Mouse (Mus musculus): Measurements from ENCODE around the gene Bcl2. TPM values are rescaled to one million over a fixed set of nuclear protein-coding genes. Genes with fewer than 3 reads are reported as not detected.

Gene Bcl2
- polyA plus RNA-seq, 1 experiment from 2014 or later = 18.1 TPM

DNA sequence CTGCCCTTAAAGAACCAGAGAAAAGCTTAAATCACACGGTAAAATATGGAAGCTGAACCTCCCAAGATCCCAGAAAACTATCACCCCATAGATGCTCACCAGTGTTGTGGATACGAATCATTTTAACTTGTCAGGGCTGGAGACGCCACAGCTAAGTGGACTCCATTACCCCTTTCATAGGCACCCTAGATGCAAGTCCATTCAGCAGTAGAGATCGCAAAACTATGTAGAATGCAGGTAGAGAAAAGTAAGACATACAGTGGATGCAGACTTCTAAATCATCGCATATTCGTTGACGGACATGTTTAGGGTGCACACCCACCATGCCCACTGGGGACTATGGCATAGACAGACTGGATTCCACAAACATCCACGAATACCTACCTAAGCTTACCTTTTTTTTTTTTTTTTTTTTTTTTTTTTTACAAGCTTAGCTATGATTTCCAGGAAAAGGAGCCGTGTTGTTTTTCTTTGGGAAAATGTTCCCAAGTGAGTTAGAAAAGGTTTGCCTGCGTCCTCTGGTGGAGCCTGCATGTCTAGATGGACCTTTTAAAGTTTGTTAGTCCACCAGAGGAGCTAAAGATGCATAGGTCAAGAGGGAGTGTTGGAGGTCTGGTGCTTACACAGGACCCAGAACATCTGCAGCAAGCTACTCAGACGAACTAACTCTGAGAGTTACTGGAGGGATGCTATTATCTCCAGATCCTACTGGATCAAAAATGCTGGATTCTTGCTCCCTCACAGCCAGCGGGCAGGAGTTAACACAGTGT, 2.5 kb downstream of the Bcl2 start:
- Histone ChIP-seq H3K9ac (peak overlapping the region; percentile 63), H3K4me3 (peak overlapping the region; percentile 76), H3K27ac (no peak overlapping the region), H3K36me3 (no peaks in the 10 kb centered on the region), H3K27me3 (no peaks in the 10 kb centered on the region), H3K4me2 (replicated peaks) (peak overlapping the region; percentile 95), H3K9me3 (no peaks in the 10 kb centered on the region), H3K4me1 (peaks cover 17% of the 10 kb centered on the region)
- no peak for ATAC-seq (ENCODE audit: insufficient number of reproducible peaks, insufficient read depth, low FRiP score, low TSS enrichment)
- WGBS = 67% methylated on average over 12 of the region's 12 CpGs

DNA sequence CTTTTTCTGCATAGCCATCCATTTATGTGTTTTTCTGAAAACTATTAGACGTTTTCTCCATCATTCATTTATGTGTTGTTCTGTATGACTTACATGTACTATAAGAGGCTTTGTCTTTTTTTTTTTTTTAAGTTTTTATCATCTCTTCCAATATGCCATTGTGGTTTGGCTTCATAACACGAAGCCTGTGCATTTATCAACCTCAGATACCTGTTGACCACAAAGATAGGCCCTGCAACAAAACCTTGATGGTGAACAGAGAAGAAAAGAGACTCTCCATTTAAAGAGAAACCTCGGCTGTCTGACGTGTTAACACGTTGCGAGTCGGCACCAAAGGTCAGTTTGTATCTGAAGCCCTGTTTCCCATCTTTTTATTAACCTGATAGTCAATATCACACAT, 3.9 kb downstream of the Bcl2 start:
- WGBS = 90% methylated on average over 7 of the region's 7 CpGs
- no peak overlapping the region for H3K4me3 ChIP-seq

DNA sequence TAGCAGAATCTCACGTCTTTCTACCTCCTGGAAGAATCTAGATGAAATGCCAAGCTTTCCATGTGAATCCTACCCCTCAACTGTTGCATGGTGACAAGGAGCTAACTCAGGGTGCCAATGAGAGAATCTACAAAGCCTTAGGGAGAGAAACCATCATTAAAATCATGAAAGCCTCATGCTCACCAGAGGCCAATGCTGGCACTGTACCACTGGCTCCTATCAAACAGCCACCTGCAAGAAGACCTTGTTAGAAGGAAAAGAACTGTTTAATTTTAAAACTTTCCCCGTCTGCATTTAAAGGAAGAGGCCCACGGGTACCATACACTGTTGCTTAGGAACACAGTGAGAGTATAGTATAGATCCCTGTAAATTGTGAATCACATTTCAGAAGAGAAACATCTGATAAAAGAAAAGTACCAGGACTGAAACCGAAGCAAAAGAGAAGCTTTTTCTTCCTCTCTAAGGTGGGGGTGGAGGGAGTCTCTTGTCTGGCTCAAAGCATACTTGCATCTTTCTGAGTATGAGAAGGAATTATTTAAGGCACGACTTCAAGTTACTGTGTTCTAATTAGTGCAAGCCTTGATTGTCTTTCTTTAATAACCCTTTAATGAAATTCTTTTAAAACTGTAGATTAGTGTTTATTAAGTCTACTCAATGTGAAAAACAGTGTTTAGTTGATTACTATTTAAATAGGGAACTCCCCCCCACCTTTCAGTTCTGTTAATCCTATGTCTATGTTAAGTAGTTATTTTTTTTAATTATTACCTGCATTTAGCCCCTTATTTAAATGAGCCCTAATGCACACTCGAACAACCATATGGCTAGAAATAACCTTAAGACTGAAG, 6.8 kb downstream of the Bcl2 start:
- no peaks in the 10 kb centered on the region for H3K9me3 ChIP-seq
- peaks cover 14% of the 10 kb centered on the region for H3K4me1 ChIP-seq
- 82% methylated on average over 6 of the region's 6 CpGs for WGBS
- no peaks in the 10 kb centered on the region for H3K27me3 ChIP-seq
- H3K27ac ChIP-seq = no peak overlapping the region
- H3K4me3 ChIP-seq = no peak overlapping the region
- no peak overlapping the region for H3K9ac ChIP-seq
- no peaks in the 10 kb centered on the region for H3K36me3 ChIP-seq
- no peak for ATAC-seq (ENCODE audit: insufficient number of reproducible peaks, insufficient read depth, low FRiP score, low TSS enrichment)
- H3K4me2 ChIP-seq (replicated peaks) = no peak overlapping the region

More for the DNA sequence above, 3.9 kb downstream of the Bcl2 start:
- no peaks in the 10 kb centered on the region for H3K36me3 ChIP-seq
- H3K9me3 ChIP-seq = no peaks in the 10 kb centered on the region
- peaks cover 17% of the 10 kb centered on the region for H3K4me1 ChIP-seq
- H3K4me2 ChIP-seq (replicated peaks) = no peak overlapping the region; the same call in 1 of the 2 replicates
- ATAC-seq (ENCODE audit: insufficient number of reproducible peaks, insufficient read depth, low FRiP score, low TSS enrichment) = no peak
- no peak overlapping the region for H3K27ac ChIP-seq
- H3K9ac ChIP-seq = no peak overlapping the region
- H3K27me3 ChIP-seq = no peaks in the 10 kb centered on the region

DNA sequence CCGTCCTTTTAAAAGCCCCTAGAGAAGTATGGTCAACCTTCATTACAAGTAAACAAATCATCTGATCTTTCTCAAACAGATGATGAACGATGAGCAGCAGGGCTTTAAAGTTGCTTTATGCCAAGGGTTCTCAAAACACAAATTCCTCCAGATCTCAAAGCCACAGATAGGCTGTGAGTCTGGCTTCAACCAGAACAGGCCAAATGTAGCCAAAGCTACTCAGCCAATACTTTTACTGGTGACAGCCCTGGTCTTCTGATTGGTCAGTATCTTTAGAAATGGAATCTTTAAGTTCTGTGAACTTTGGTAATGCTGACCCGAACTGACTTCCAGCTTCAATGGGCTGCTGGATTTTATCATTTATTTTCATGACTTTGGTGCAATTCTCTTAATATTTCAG, 10.9 kb downstream of the Bcl2 start:
- no peaks in the 10 kb centered on the region for H3K27me3 ChIP-seq
- no peak for ATAC-seq (ENCODE audit: insufficient number of reproducible peaks, insufficient read depth, low FRiP score, low TSS enrichment)
- no peaks in the 10 kb centered on the region for H3K9me3 ChIP-seq
- no peak overlapping the region for H3K27ac ChIP-seq
- no peaks in the 10 kb centered on the region for H3K4me1 ChIP-seq
- 56% methylated on average over 3 of the region's 3 CpGs for WGBS
- no peaks in the 10 kb centered on the region for H3K36me3 ChIP-seq
- no peak overlapping the region for H3K4me2 ChIP-seq (replicated peaks)
- H3K4me3 ChIP-seq = no peak overlapping the region
- H3K9ac ChIP-seq = no peak overlapping the region

DNA sequence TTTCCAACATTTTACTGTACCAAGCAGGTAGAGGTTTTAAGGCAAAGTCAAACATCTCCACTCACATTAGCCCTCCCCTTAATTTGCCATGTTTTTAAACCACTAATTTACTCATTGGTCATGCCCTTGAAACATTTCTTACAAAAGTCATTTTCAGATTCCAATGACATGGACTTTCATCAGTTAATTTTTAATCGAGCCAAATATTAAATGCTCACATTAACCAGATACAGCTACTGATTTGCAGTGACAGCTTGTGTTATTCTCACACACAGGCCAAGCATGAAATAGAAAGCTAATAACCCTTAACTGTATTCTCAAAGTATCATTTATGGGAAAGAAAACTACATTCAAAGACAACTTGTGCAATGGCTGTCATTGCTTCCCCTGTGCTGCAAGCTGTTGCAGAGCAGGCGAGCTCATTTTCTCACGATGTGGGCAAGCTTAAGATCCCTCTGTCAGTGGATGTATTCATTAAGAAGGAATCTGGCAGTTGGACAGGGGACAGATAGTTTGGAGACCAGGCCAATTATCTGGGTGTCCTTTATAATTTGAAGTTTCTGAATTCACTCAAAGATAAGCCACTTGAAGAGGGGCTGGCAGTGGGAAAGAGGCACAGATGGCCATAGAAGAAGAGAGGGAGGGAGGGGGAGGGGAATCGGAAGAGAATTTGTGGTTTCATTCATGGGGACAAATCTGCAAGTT, 11.5 kb downstream of the Bcl2 start:
- H3K9ac ChIP-seq = no peak overlapping the region
- no peak overlapping the region for H3K4me2 ChIP-seq (replicated peaks)
- H3K4me1 ChIP-seq = no peaks in the 10 kb centered on the region
- no peak for ATAC-seq (ENCODE audit: insufficient number of reproducible peaks, insufficient read depth, low FRiP score, low TSS enrichment)
- WGBS = 71% methylated on average over 4 of the region's 4 CpGs
- no peak overlapping the region for H3K27ac ChIP-seq
- H3K9me3 ChIP-seq = no peaks in the 10 kb centered on the region
- H3K4me3 ChIP-seq = no peak overlapping the region
- no peaks in the 10 kb centered on the region for H3K36me3 ChIP-seq
- H3K27me3 ChIP-seq = no peaks in the 10 kb centered on the region

DNA sequence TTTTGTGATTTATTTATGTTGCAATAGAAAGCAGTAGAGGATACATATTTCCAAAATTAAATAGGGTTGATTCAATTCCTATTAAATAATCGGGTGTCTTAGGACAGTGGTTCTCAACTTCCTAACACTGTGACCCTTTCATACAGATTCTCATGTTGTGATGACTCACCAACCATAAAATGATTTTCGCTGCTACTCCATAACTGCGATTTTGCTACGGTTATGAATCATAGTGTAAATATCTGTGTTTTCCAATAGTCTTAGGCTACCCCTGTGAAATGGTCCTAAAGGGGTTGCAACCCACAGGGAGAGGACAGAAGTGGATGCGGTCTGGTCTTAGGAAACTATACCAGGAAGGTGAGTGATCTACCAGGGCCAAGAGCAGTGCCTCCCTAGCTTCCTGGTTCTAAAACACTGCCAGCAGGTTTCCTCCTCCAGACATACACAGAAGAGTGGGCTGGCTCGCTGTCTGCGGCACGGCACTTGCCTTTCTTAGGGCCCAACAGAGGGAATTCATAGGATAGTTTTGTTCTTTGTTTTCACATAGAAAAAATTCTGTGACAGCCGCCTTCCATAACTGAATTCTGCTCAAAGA, 13.5 kb downstream of the Bcl2 start:
- H3K27me3 ChIP-seq = no peaks in the 10 kb centered on the region
- WGBS = 91% methylated on average over 9 of the region's 9 CpGs
- H3K36me3 ChIP-seq = no peaks in the 10 kb centered on the region
- H3K9me3 ChIP-seq = no peaks in the 10 kb centered on the region
- H3K4me3 ChIP-seq = no peak overlapping the region
- H3K4me2 ChIP-seq (replicated peaks) = no peak overlapping the region
- H3K9ac ChIP-seq = no peak overlapping the region
- no peak overlapping the region for H3K27ac ChIP-seq
- no peaks in the 10 kb centered on the region for H3K4me1 ChIP-seq
- ATAC-seq (ENCODE audit: insufficient number of reproducible peaks, insufficient read depth, low FRiP score, low TSS enrichment) = no peak

DNA sequence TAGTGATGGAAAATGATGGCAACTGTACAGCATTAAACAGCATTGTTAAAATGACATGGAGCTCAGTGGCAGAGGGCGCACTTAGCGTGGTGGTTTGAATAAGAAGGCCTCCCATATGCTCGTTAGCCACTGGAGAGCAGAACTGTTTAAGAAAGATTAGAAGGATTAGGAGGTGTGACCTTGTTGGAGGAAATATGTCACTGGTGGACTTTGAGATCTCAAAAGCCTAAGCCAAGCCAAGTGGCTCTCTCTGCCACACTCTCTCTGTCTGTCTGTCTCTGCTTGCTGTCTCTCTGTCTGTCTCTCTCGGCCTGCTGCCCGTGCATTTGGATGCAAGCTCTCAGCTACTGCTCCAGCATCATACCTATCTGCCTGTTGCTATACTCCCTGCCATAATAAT, 17.6 kb downstream of the Bcl2 start:
- no peak overlapping the region for H3K4me2 ChIP-seq (replicated peaks)
- no peak overlapping the region for H3K27ac ChIP-seq
- H3K9ac ChIP-seq = no peak overlapping the region
- H3K4me1 ChIP-seq = no peaks in the 10 kb centered on the region
- H3K36me3 ChIP-seq = no peaks in the 10 kb centered on the region
- no peaks in the 10 kb centered on the region for H3K27me3 ChIP-seq
- no peak for ATAC-seq (ENCODE audit: insufficient number of reproducible peaks, insufficient read depth, low FRiP score, low TSS enrichment)
- WGBS = 88% methylated on average over 5 of the region's 5 CpGs
- no peaks in the 10 kb centered on the region for H3K9me3 ChIP-seq
- no peak overlapping the region for H3K4me3 ChIP-seq

DNA sequence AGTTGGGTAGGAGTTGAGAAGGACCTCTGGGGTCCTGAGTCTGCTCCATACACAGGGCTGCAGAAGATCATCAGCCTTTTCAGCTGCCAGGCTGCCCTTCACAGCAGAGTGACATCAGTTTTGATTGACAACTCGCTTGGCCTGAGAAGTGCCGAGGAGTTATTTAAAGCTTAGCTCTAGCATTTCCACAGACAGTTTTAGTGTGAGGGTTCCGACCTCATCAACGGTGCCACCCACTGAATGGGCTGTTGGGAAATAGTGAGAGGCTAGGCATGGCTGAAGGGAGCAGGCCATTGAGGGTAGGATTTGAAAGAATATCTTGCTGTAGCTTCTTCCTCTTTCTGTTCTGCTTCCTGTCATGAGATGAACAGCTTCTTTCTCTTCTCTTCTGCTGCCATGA, 18.4 kb downstream of the Bcl2 start:
- no peak overlapping the region for H3K27ac ChIP-seq
- H3K27me3 ChIP-seq = no peaks in the 10 kb centered on the region
- H3K4me1 ChIP-seq = no peaks in the 10 kb centered on the region
- H3K36me3 ChIP-seq = no peaks in the 10 kb centered on the region
- no peak overlapping the region for H3K4me3 ChIP-seq
- H3K4me2 ChIP-seq (replicated peaks) = no peak overlapping the region
- ATAC-seq (ENCODE audit: insufficient number of reproducible peaks, insufficient read depth, low FRiP score, low TSS enrichment) = no peak
- no peak overlapping the region for H3K9ac ChIP-seq
- 85% methylated on average over 4 of the region's 4 CpGs for WGBS
- H3K9me3 ChIP-seq = no peaks in the 10 kb centered on the region

DNA sequence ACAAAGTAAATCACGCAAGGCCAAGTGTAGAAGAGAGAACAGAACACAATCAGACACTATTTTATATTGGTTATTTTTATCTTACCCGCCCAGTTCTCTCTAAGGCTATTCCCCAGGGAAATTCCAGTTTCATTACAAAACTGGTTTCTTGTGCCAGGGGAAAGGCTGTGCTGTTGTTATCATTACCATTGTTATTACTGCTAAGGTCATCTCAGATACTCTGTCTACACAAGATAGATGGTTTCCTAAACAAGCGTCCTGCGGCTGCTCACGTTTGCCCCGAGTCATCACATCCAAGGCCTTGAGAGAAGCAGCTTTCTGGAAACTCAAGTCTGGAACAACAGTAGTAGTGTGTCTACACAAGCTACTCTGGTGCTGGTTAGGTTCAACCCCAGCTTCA, 19.8 kb downstream of the Bcl2 start:
- no peak overlapping the region for H3K4me2 ChIP-seq (replicated peaks)
- H3K9me3 ChIP-seq = no peaks in the 10 kb centered on the region
- ATAC-seq (ENCODE audit: insufficient number of reproducible peaks, insufficient read depth, low FRiP score, low TSS enrichment) = no peak
- H3K9ac ChIP-seq = no peak overlapping the region
- H3K4me3 ChIP-seq = no peak overlapping the region
- WGBS = 88% methylated on average over 6 of the region's 6 CpGs
- H3K27ac ChIP-seq = no peak overlapping the region
- no peaks in the 10 kb centered on the region for H3K27me3 ChIP-seq
- H3K4me1 ChIP-seq = no peaks in the 10 kb centered on the region
- no peaks in the 10 kb centered on the region for H3K36me3 ChIP-seq

DNA sequence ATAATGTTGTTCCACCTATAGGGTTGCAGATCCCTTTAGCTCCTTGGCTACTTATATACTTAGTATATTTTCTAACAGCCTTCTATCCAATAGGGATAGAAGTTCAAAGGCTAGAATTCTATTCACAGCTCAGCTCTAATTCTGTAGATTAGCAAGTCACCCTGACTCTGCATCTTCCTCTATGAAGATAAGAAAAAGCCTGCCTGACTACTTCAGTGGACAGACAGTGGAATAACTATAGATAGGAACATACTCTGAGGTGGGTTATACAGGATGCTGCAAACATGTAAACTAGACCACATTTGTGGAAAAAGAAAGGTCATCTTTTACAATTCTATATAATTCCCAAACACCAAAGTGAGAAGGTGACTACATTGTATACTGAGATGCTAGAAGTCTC, 21.5 kb downstream of the Bcl2 start:
- H3K4me1 ChIP-seq = no peaks in the 10 kb centered on the region
- no peak for ATAC-seq (ENCODE audit: insufficient number of reproducible peaks, insufficient read depth, low FRiP score, low TSS enrichment)
- no peaks in the 10 kb centered on the region for H3K36me3 ChIP-seq
- no peak overlapping the region for H3K27ac ChIP-seq
- H3K4me3 ChIP-seq = no peak overlapping the region
- no peaks in the 10 kb centered on the region for H3K27me3 ChIP-seq
- no peaks in the 10 kb centered on the region for H3K9me3 ChIP-seq
- no peak overlapping the region for H3K4me2 ChIP-seq (replicated peaks)
- no peak overlapping the region for H3K9ac ChIP-seq

DNA sequence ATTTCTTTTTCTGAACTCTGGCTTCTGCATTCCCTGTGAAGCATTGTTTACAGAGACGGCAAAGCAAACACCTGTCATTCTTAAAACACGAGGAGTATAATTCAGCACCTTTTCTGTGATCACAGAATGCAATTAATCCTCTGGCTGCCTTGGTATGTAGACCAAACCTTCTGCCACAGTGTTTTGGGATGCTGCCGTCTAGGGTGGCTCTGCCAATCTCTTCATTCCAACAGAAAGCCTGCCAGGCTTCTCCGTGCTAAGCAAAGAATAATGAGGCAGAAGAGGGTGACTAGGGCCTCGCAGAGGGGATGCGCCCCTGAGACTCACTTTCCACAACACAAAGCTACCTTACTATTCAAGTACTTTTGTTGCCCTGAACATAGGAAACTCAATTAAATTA, 23.2 kb downstream of the Bcl2 start:
- H3K4me1 ChIP-seq = no peaks in the 10 kb centered on the region
- H3K9me3 ChIP-seq = no peaks in the 10 kb centered on the region
- no peak for ATAC-seq (ENCODE audit: insufficient number of reproducible peaks, insufficient read depth, low FRiP score, low TSS enrichment)
- no peak overlapping the region for H3K9ac ChIP-seq
- no peaks in the 10 kb centered on the region for H3K36me3 ChIP-seq
- H3K27me3 ChIP-seq = no peaks in the 10 kb centered on the region
- no peak overlapping the region for H3K27ac ChIP-seq
- H3K4me3 ChIP-seq = no peak overlapping the region
- H3K4me2 ChIP-seq (replicated peaks) = no peak overlapping the region
- 83% methylated on average over 6 of the region's 6 CpGs for WGBS

Data from embryonic facial prominence, embryonic 12.5 days (tissue).